Mouse (Mus musculus): Measurements from ENCODE around the gene Armh3.

GRCm38 (mm10) chr19:46002279-46002678 is 4.0 kb upstream of the Armh3 start:
- no peak for TF ChIP-seq CTCF (IDR thresholded peaks at IDR 0.05; ENCODE audit: low read depth)
- no peak for TF ChIP-seq EP300 (optimal IDR thresholded peaks at IDR 0.05)
